In the genomic region with DNA sequence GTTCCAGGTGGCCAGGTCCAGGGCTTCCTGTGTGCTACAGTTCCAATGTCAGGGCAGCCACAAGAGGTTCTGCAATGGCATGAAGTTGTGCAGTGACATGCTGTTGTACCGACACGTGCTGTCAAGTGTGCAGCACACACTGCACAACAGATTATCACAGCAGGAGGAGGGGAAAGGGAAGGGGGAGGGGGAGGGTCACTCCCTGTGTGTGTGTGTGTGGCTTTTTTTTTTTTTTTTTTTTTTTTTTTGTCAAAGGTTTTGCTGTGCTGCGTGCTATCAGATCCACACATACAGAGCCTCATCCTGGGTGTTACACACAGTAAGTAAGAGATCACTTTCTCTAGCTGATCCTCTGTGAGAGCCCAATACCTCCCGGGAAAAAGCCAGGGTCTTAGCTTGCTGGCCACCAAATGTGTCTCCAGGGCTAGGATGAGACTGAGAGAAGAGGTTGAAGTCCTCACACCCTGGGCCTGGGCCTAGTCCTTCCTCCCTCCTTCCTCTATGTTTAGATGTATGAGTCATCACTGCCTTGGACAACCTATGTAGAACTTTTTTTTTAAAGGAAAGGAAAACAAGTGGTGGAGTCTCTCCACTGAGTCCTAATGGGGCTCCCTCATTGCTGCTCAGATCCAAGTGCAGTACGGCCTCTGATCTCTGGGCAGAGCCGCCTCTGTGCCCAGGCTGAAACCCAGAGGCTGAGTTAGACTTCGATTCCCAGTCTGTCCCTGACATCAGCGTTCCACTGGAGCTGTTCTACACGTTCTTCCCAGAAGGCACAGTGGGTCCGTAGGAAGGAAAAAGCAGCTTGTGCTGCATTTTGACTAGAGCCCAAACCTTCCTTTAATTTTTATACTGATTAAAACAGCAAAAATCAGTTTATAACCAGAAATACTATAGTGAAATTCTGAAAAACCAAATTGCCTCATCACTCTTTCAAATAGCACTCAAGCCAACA, we compare ENCODE assay signal across 12 mouse cellular contexts.
DNase-seq lines count a peak whose midpoint lies in the region; ATAC-seq and TF ChIP-seq lines count a peak whose summit lies in the region.
"Had no signal": no experiment of that assay in that cellular context is flagged by ENCODE, and none has a peak within 500 bp of the region (broad histone marks: within the 10 kb centered on the region; RNA-seq: fewer than 3 reads in every experiment).

No protein-coding gene starts in this region.

- H3K4me2 ChIP-seq in heart, postnatal 0 days (ENCODE audit: low read depth, low read length): no peak overlapping the region
- no peak overlapping the region for H3K4me2 ChIP-seq in lung, postnatal 0 days (replicated peaks; ENCODE audit: low read depth, low read length)
- H3K4me2 ChIP-seq in midbrain, embryonic 13.5 days (replicated peaks): no peak overlapping the region
- H3K4me2 ChIP-seq: embryonic facial prominence, embryonic 15.5 days; stomach, embryonic 15.5 days had no signal

- 0 out of 2 replicates have a peak, but pooled peaks cover 4% of the 10 kb centered on the region for H3K4me1 ChIP-seq in heart, postnatal 0 days (ENCODE audit: control insufficient read depth, insufficient read depth)
- H3K4me1 ChIP-seq in heart, adult 2 months (ENCODE audit: control insufficient read depth, insufficient read depth, low read length): no peaks in the 10 kb centered on the region
- H3K4me1 ChIP-seq in lung, postnatal 0 days (ENCODE audit: insufficient read depth, low read depth, low read length): no peaks in the 10 kb centered on the region
- peaks cover 27% of the 10 kb centered on the region for H3K4me1 ChIP-seq in midbrain, embryonic 13.5 days (replicated peaks)
- H3K4me1 ChIP-seq: embryonic facial prominence, embryonic 15.5 days; stomach, embryonic 15.5 days had no signal

- intact Hi-C loops in heart, adult 2 months (cut with DNase I): no loop called here

- H3K27me3 ChIP-seq in heart, postnatal 0 days (ENCODE audit: control insufficient read depth, insufficient read depth, low read length): no peaks in the 10 kb centered on the region
- no peaks in the 10 kb centered on the region for H3K27me3 ChIP-seq in heart, adult 2 months (ENCODE audit: control insufficient read depth, insufficient read depth, low read length)
- no peaks in the 10 kb centered on the region for H3K27me3 ChIP-seq in lung, postnatal 0 days (replicated peaks; ENCODE audit: insufficient read depth, low read length)
- no peaks in the 10 kb centered on the region for H3K27me3 ChIP-seq in Patski
- H3K27me3 ChIP-seq in midbrain, embryonic 13.5 days: no peaks in the 10 kb centered on the region
- H3K27me3 ChIP-seq: embryonic facial prominence, embryonic 15.5 days; stomach, embryonic 15.5 days had no signal

- TF ChIP-seq CTCF in heart, postnatal 0 days (IDR thresholded peaks at IDR 0.05; ENCODE audit: low read depth): no peak
- no peak for TF ChIP-seq CTCF in heart, adult 2 months (IDR thresholded peaks at IDR 0.05)
- no peak for TF ChIP-seq CTCF in lung, postnatal 0 days (IDR thresholded peaks at IDR 0.05)
- TF ChIP-seq CTCF in Patski (IDR thresholded peaks at IDR 0.05): no peak

- DNase-seq in heart, postnatal 0 days (ENCODE audit: low spot score): peak; percentile 12
- DNase-seq in heart, adult 2 months: no peak
- peak; percentile 17 for DNase-seq in lung, postnatal 0 days (ENCODE audit: low spot score)
- DNase-seq in lung, adult 18-20 months: no peak
- DNase-seq in Patski (ENCODE audit: low read depth, low spot score): no peak
- DNase-seq: heart, adult 18-20 months; kidney, postnatal 25 days had no signal

- H3K9ac ChIP-seq in heart, postnatal 0 days (replicated peaks; ENCODE audit: low read depth, low read length): no peak overlapping the region
- H3K9ac ChIP-seq in heart, adult 2 months (ENCODE audit: low read depth, low read length): no peak overlapping the region
- no peak overlapping the region for H3K9ac ChIP-seq in lung, postnatal 0 days (replicated peaks; ENCODE audit: low read depth)
- no peak overlapping the region for H3K9ac ChIP-seq in midbrain, embryonic 13.5 days (replicated peaks)
- H3K9ac ChIP-seq: embryonic facial prominence, embryonic 15.5 days; stomach, embryonic 15.5 days had no signal

- H3K79me2 ChIP-seq in heart, adult 2 months (replicated peaks; ENCODE audit: control insufficient read depth, insufficient read depth, low read length): no peaks in the 10 kb centered on the region

- TF ChIP-seq EP300 in heart, postnatal 0 days (IDR thresholded peaks at IDR 0.05; ENCODE audit: low read depth): no peak
- TF ChIP-seq EP300 in heart, adult 2 months (IDR thresholded peaks at IDR 0.05; ENCODE audit: insufficient read depth, low read depth, low read length): no peak
- TF ChIP-seq EP300 in lung, postnatal 0 days (IDR thresholded peaks at IDR 0.05): no peak

- H3K4me3 ChIP-seq in heart, postnatal 0 days (ENCODE audit: low read depth, low read length): no peak overlapping the region
- no peak overlapping the region for H3K4me3 ChIP-seq in heart, adult 2 months
- no peak overlapping the region for H3K4me3 ChIP-seq in lung, postnatal 0 days (ENCODE audit: low read depth, low read length)
- H3K4me3 ChIP-seq in midbrain, embryonic 13.5 days (replicated peaks): no peak overlapping the region
- H3K4me3 ChIP-seq: embryonic facial prominence, embryonic 15.5 days; stomach, embryonic 15.5 days had no signal

- 66% methylated on average over 10 of the region's 10 CpGs for WGBS in heart, postnatal 0 days
- 68% methylated on average over 10 of the region's 10 CpGs for WGBS in heart, adult 2 months
- WGBS in lung, postnatal 0 days: 83% methylated on average over 10 of the region's 10 CpGs
- WGBS in midbrain, embryonic 13.5 days: 63% methylated on average over 10 of the region's 10 CpGs

- no peaks in the 10 kb centered on the region for H3K9me3 ChIP-seq in heart, postnatal 0 days (replicated peaks; ENCODE audit: control insufficient read depth, low read length)
- no peaks in the 10 kb centered on the region for H3K9me3 ChIP-seq in lung, postnatal 0 days (ENCODE audit: low read length)
- H3K9me3 ChIP-seq in midbrain, embryonic 13.5 days: no peaks in the 10 kb centered on the region
- H3K9me3 ChIP-seq: embryonic facial prominence, embryonic 15.5 days; stomach, embryonic 15.5 days had no signal

- H3K36me3 ChIP-seq in heart, postnatal 0 days (replicated peaks; ENCODE audit: control insufficient read depth, insufficient read depth, low read length): no peaks in the 10 kb centered on the region
- H3K36me3 ChIP-seq in heart, adult 2 months (ENCODE audit: control insufficient read depth, insufficient read depth, low read length): no peaks in the 10 kb centered on the region
- no peaks in the 10 kb centered on the region for H3K36me3 ChIP-seq in lung, postnatal 0 days (ENCODE audit: insufficient read depth, low read length)
- no peaks in the 10 kb centered on the region for H3K36me3 ChIP-seq in midbrain, embryonic 13.5 days
- H3K36me3 ChIP-seq: embryonic facial prominence, embryonic 15.5 days; stomach, embryonic 15.5 days had no signal

- in situ Hi-C loops in Patski (cut with MboI; ENCODE audit: low pct_unique_long_range_greater_than_20kb): no loop called here

- CTCF ChIA-PET in Patski (lab: Charles Lee): interaction anchor here (1.1 kb wide), 1 partner anchor 18 kb away, joined by 3 read pairs; no protein-coding TSS in a partner anchor

- H3K27ac ChIP-seq in heart, postnatal 0 days (ENCODE audit: low read depth): no peak overlapping the region
- H3K27ac ChIP-seq in heart, adult 2 months: no peak overlapping the region
- no peak overlapping the region for H3K27ac ChIP-seq in lung, postnatal 0 days (ENCODE audit: low read length)
- H3K27ac ChIP-seq in midbrain, embryonic 13.5 days: peak overlapping the region; percentile 63; the same call in 1 of the 2 replicates
- H3K27ac ChIP-seq: embryonic facial prominence, embryonic 15.5 days; stomach, embryonic 15.5 days had no signal

- ATAC-seq in heart, postnatal 0 days (ENCODE audit: insufficient read depth, low read depth): no peak
- ATAC-seq in lung, postnatal 0 days: no peak
- ATAC-seq in Patski: peak; percentile 39
- ATAC-seq in midbrain, embryonic 13.5 days: no peak
- no peak for ATAC-seq in erythroblast, adult 5-6 weeks (replicated peaks; ENCODE audit: low FRiP score, poor library complexity, severe bottlenecking)
- ATAC-seq: inflammation-experienced regulatory T-cells, adult 6 months had no signal

- no peak for TF ChIP-seq POLR2A in heart, adult 2 months (IDR thresholded peaks at IDR 0.05; ENCODE audit: insufficient read depth, low read depth, low read length)

- POLR2A ChIA-PET in Patski (lab: Charles Lee): no interaction called here

Comparison
In these comparisons a context has a peak if more than half of its experiments do, and no peak if none do; other contexts are left out.
1. DNase-seq: peak in heart, postnatal 0 days (single experiment) and lung, postnatal 0 days (single experiment); none in heart, adult 2 months (0 of 2), lung, adult 18-20 months (0 of 2) and Patski (single experiment).